Mouse (Mus musculus) hindbrain, embryonic 10.5 days (tissue): ENCODE data around the gene Isoc2b. TPM values are rescaled to one million over a fixed set of nuclear protein-coding genes. Genes with fewer than 3 reads are reported as not detected.
A peak's percentile ranks its signal among the peaks of the same experiment; 100 is the strongest.
"Not testable (repeated sequence)": the region's sequence is repeated elsewhere in the genome, so short reads cannot be mapped to it uniquely, and the experiment has no call there.

Experiments
- DNase-seq: peaks from one replicate; pipeline ENCODE4 v3.0.0-alpha.2; 2017; ENCODE audit warnings: low spot score
- H3K27ac ChIP-seq: fragments of 300-500 bp; sonication (generic); 2 replicates; pipeline ENCODE4 v1.5.1; 2016; ENCODE audit warnings: mild to moderate bottlenecking, moderate library complexity
- H3K27me3 ChIP-seq: fragments of 300-500 bp; sonication (generic); 2 replicates; pipeline ENCODE4 v1.6.1; 2016; ENCODE audit warnings: mild to moderate bottlenecking; ENCODE audit not compliant: poor library complexity, insufficient read depth, severe bottlenecking
- H3K36me3 ChIP-seq: fragments of 300-500 bp; sonication (generic); 2 replicates; pipeline ENCODE4 v1.6.1; 2016; ENCODE audit warnings: mild to moderate bottlenecking, moderate library complexity
- H3K4me1 ChIP-seq: fragments of 300-500 bp; sonication (generic); replicated peaks from 2 replicates; pipeline ENCODE4 v1.6.1; 2016; ENCODE audit warnings: mild to moderate bottlenecking
- H3K4me3 ChIP-seq: fragments of 300-500 bp; sonication (generic); 2 replicates; pipeline ENCODE4 v1.5.1; 2016; ENCODE audit warnings: mild to moderate bottlenecking, moderate library complexity
- H3K9me3 ChIP-seq: fragments of 300-500 bp; sonication (generic); 2 replicates; pipeline ENCODE4 v1.6.1; 2016; ENCODE audit warnings: mild to moderate bottlenecking, moderate library complexity
- WGBS: fragments of 180-500 bp; shearing (Covaris S2); methylation state at CpG from one replicate; pipeline ENCODE4 v1.1.7; 2016; 5-methylcytosine and 5-hydroxymethylcytosine counted together
- polyA plus RNA-seq: library from polyadenylated mRNA; unstranded; fragments of >200 nt; fragmentation: Nextera tagmentation; extraction: Ambion mirVana; gene quantifications from 2 replicates; pipeline ENCODE4 v1.2.1, GENCODE M21; 2016

Isoc2b gene
- polyA plus RNA-seq, 1 experiment from 2014 or later: 3.3 TPM

GRCm38 (mm10) chr7:4816559-4816958 is 53.5 kb downstream of the Isoc2b start:
- DNase-seq: no peak
- no peaks in the 10 kb centered on the region for H3K9me3 ChIP-seq
- H3K36me3 ChIP-seq: 0 out of 2 replicates have a peak, but pooled peaks cover under 1% of the 10 kb centered on the region
- no peak overlapping the region for H3K27ac ChIP-seq
- H3K4me3 ChIP-seq: no peak overlapping the region
- H3K27me3 ChIP-seq: no peaks in the 10 kb centered on the region
- H3K4me1 ChIP-seq: peaks cover 6% of the 10 kb centered on the region

GRCm38 (mm10) chr7:4813105-4813791 is 56.8 kb downstream of the Isoc2b start:
- Histone ChIP-seq H3K9me3 (no peaks in the 10 kb centered on the region), H3K27ac (peak overlapping the region; percentile 99), H3K4me3 (peak overlapping the region; percentile 99), H3K27me3 (no peaks in the 10 kb centered on the region), H3K36me3 (peaks cover 33% of the 10 kb centered on the region), H3K4me1 (peaks cover 35% of the 10 kb centered on the region)
- DNase-seq: no peak
- WGBS: 26% methylated on average over 8 of the region's 8 CpGs

- peaks cover 38% of the 10 kb centered on the region for H3K36me3 ChIP-seq
- H3K9me3 ChIP-seq: no peaks in the 10 kb centered on the region
- peak; percentile 98 for DNase-seq
- H3K4me3 ChIP-seq: peak within 1 kb of the TSS; percentile 99
- under 1% methylated on average over 62 of the region's 62 CpGs for WGBS
- peak within 1 kb of the TSS; percentile 99 for H3K27ac ChIP-seq
- H3K4me1 ChIP-seq: peaks cover 35% of the 10 kb centered on the region
- H3K27me3 ChIP-seq: no peaks in the 10 kb centered on the region
These were observed 57.6 kb downstream of the Isoc2b start, which contains the start of gene Ube2s for GRCm38 (mm10) chr7:4812303-4813104. Ube2s (minus strand) TSS chr7:4812590.

GRCm38 (mm10) chr7:4811842-4812302 is 58.2 kb downstream of the Isoc2b start:
- peak; percentile 52 for DNase-seq
- H3K27ac ChIP-seq: peak overlapping the region; percentile 99
- H3K36me3 ChIP-seq: peaks cover 44% of the 10 kb centered on the region
- H3K9me3 ChIP-seq: no peaks in the 10 kb centered on the region
- WGBS: under 1% methylated on average over 36 of the region's 36 CpGs
- H3K4me3 ChIP-seq: peak overlapping the region; percentile 99
- peaks cover 35% of the 10 kb centered on the region for H3K4me1 ChIP-seq
- H3K27me3 ChIP-seq: no peaks in the 10 kb centered on the region

GRCm38 (mm10) chr7:4811131-4811530 is 58.9 kb downstream of the Isoc2b start:
- peaks cover 52% of the 10 kb centered on the region for H3K36me3 ChIP-seq
- peak overlapping the region; percentile 99 for H3K4me3 ChIP-seq
- peak overlapping the region; percentile 99 for H3K27ac ChIP-seq
- not testable (repeated sequence) for H3K9me3 ChIP-seq, H3K27me3 ChIP-seq, DNase-seq
- 46% methylated on average over 10 of the region's 10 CpGs for WGBS
- peaks cover 35% of the 10 kb centered on the region for H3K4me1 ChIP-seq

- DNase-seq: no peak
- 93% methylated on average over 7 of the region's 7 CpGs for WGBS
- H3K27me3 ChIP-seq: no peaks in the 10 kb centered on the region
- H3K9me3 ChIP-seq: no peaks in the 10 kb centered on the region
- H3K27ac ChIP-seq: no peak overlapping the region
- peaks cover 29% of the 10 kb centered on the region for H3K4me1 ChIP-seq
- peaks cover 76% of the 10 kb centered on the region for H3K36me3 ChIP-seq
- H3K4me3 ChIP-seq: no peak overlapping the region
These were observed 63.3 kb downstream of the Isoc2b start for GRCm38 (mm10) chr7:4806716-4807115.

- Histone ChIP-seq H3K4me3 (no peak overlapping the region), H3K36me3 (peaks cover 55% of the 10 kb centered on the region), H3K27me3 (no peaks in the 10 kb centered on the region), H3K9me3 (no peaks in the 10 kb centered on the region), H3K4me1 (no peaks in the 10 kb centered on the region), H3K27ac (no peak overlapping the region)
- DNase-seq: no peak
These were observed 67.8 kb downstream of the Isoc2b start for GRCm38 (mm10) chr7:4802247-4802646.

- H3K36me3 ChIP-seq: peaks cover 56% of the 10 kb centered on the region
These were observed 74.2 kb downstream of the Isoc2b start for GRCm38 (mm10) chr7:4795767-4796433.

More at GRCm38 (mm10) chr7:4795767-4796433, 74.2 kb downstream of the Isoc2b start:
- WGBS: 75% methylated on average over 7 of the region's 7 CpGs
- no peaks in the 10 kb centered on the region for H3K9me3 ChIP-seq
- peaks cover under 1% of the 10 kb centered on the region; the same call in 1 of the 2 replicates for H3K27me3 ChIP-seq
- no peak for DNase-seq
- no peak overlapping the region for H3K4me3 ChIP-seq
- peaks cover 13% of the 10 kb centered on the region for H3K4me1 ChIP-seq
- H3K27ac ChIP-seq: no peak overlapping the region

Other genes starting within 250 kb of the Isoc2b start
- gene Tmem86b, start 238.8 kb downstream of the Isoc2b start, polyA plus RNA-seq: 2.1 and 2.2 TPM in 2 replicates
- 9.4 and 11.5 TPM in 2 replicates for gene Ppp6r1, start 211.2 kb downstream of the Isoc2b start, polyA plus RNA-seq
- gene Hspbp1, start 185.2 kb downstream of the Isoc2b start, polyA plus RNA-seq: 131 and 139 TPM in 2 replicates
- gene Brsk1, start 179.7 kb downstream of the Isoc2b start, polyA plus RNA-seq: 1.7 and 2.8 TPM in 2 replicates
- gene Tmem150b, start 145.0 kb downstream of the Isoc2b start, polyA plus RNA-seq: 0.14 and 0.17 TPM in 2 replicates
- 94.8 and 106 TPM in 2 replicates for gene Kmt5c, start 130.1 kb downstream of the Isoc2b start, polyA plus RNA-seq
- 40.8 and 46.1 TPM in 2 replicates for gene Cox6b2, start 117.2 kb downstream of the Isoc2b start, polyA plus RNA-seq
- not detected in 2 replicates for gene Fam71e2, start 99.0 kb downstream of the Isoc2b start, polyA plus RNA-seq
- 0.44 and 0.96 TPM in 2 replicates for gene Il11, start 87.4 kb downstream of the Isoc2b start, polyA plus RNA-seq
- 0.30 TPM in 1 of 2 replicates, not detected in the other for gene Tmem190, start 87.3 kb downstream of the Isoc2b start, polyA plus RNA-seq
- 2.6 and 4.3 TPM in 2 replicates for gene Tmem238, start 80.6 kb downstream of the Isoc2b start, polyA plus RNA-seq
- 378 and 382 TPM in 2 replicates for gene Rpl28, start 77.4 kb downstream of the Isoc2b start, polyA plus RNA-seq
- 414 and 452 TPM in 2 replicates for gene Ube2s, start 57.7 kb downstream of the Isoc2b start, polyA plus RNA-seq
- 0.68 and 1.8 TPM in 2 replicates for gene Shisa7, start 25.6 kb downstream of the Isoc2b start, polyA plus RNA-seq
- gene Isoc2a, start 6.9 kb upstream of the Isoc2b start, polyA plus RNA-seq: 0.73 and 0.82 TPM in 2 replicates
- not detected in 2 replicates for gene Gm36210, start 36.3 kb upstream of the Isoc2b start, polyA plus RNA-seq
- 5.3 and 6.5 TPM in 2 replicates for gene Zfp628, start 45.0 kb upstream of the Isoc2b start, polyA plus RNA-seq
- 5.2 and 9.6 TPM in 2 replicates for gene Nat14, start 51.8 kb upstream of the Isoc2b start, polyA plus RNA-seq
- 1.0 and 1.7 TPM in 2 replicates for gene Ssc5d, start 55.5 kb upstream of the Isoc2b start, polyA plus RNA-seq
- gene Sbk2, start 94.1 kb upstream of the Isoc2b start, polyA plus RNA-seq: not detected in 2 replicates
- 0.10 TPM in 1 of 2 replicates, not detected in the other for gene Sbk3, start 100.9 kb upstream of the Isoc2b start, polyA plus RNA-seq
- 31.8 and 43.1 TPM in 2 replicates for gene Zfp579, start 125.9 kb upstream of the Isoc2b start, polyA plus RNA-seq
- gene Zfp524, start 144.2 kb upstream of the Isoc2b start, polyA plus RNA-seq: 9.7 and 9.9 TPM in 2 replicates
- 55.2 and 65.1 TPM in 2 replicates for gene Fiz1, start 144.4 kb upstream of the Isoc2b start, polyA plus RNA-seq
- 0.46 TPM in 1 of 2 replicates, not detected in the other for gene Gm44973, start 145.2 kb upstream of the Isoc2b start, polyA plus RNA-seq
- gene Zfp865, start 150.1 kb upstream of the Isoc2b start, polyA plus RNA-seq: 6.5 and 9.0 TPM in 2 replicates
- gene Ccdc106, start 150.3 kb upstream of the Isoc2b start, polyA plus RNA-seq: 5.4 and 7.9 TPM in 2 replicates
- gene 4632433K11Rik, start 163.9 kb upstream of the Isoc2b start, polyA plus RNA-seq: 0.34 TPM in 1 of 2 replicates, not detected in the other
- gene Zfp784, start 168.2 kb upstream of the Isoc2b start, polyA plus RNA-seq: 3.3 and 3.9 TPM in 2 replicates
- gene Zfp580, start 181.3 kb upstream of the Isoc2b start, polyA plus RNA-seq: 37.7 and 53.4 TPM in 2 replicates
- 179 and 180 TPM in 2 replicates for gene U2af2, start 191.9 kb upstream of the Isoc2b start, polyA plus RNA-seq
- 61.3 and 76.8 TPM in 2 replicates for gene Epn1, start 210.0 kb upstream of the Isoc2b start, polyA plus RNA-seq
- not detected in 2 replicates for gene Rfpl4, start 246.7 kb upstream of the Isoc2b start, polyA plus RNA-seq